Mouse (Mus musculus): ENCODE data around the gene Zscan4d. TPM values are rescaled to one million over a fixed set of nuclear protein-coding genes. Genes with fewer than 3 reads are reported as not detected.

The Zscan4d gene
- polyA plus RNA-seq (2012) = not detected in 2 replicates

DNA sequence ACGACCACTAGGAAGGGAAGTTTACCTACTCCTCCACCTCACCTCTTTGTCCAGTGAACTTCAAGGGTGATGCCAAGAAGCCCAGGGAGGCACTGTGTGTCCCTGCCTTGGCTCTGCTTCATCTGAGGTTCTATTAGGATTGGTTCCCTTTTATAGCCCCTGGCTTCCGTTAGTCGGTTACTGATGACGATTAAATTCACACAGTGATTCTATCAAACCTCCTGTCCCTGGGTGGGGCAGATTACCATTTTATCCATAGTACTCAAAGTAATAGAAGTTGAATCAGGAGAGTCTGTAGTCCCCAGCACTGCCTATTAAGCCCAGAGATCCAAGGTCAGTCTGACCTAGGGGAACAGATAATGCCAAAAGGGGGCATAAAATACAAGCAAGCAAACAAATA is at the start of gene Zscan4d:
Zscan4d (minus strand) TSS at position 101 of the 400 bp plus-strand sequence.

Other genes with a start within 250 kb of the Zscan4d start
- gene Zscan4c, start 160.4 kb downstream of the Zscan4d start, polyA plus RNA-seq (2012) = not detected in 2 replicates
- not detected in 2 replicates for gene Zscan4-ps1, start 96.5 kb downstream of the Zscan4d start, polyA plus RNA-seq (2012)
- not detected in 2 replicates for gene Zscan4e, start 144.5 kb upstream of the Zscan4d start, polyA plus RNA-seq (2012)
- not detected in 2 replicates for gene Zscan4f, start 231.8 kb upstream of the Zscan4d start, polyA plus RNA-seq (2012)